Mouse (Mus musculus) testis, postnatal 10 days (tissue): ENCODE data around the gene Gm6096.
A peak's percentile ranks its signal among the peaks of the same experiment; 100 is the strongest.

ENCODE experiments used
- DNase-seq: peaks from one replicate; pipeline ENCODE4 v3.0.0; 2021; ENCODE audit warnings: low spot score

Gm6096 gene

GRCm38 (mm10) chr7:34235602-34236001 is 15.2 kb upstream of the Gm6096 start:
- DNase-seq: peak; percentile 36

- DNase-seq: peak; percentile 40
Observed at GRCm38 (mm10) chr7:34238086-34238485, 12.8 kb upstream of the Gm6096 start.

GRCm38 (mm10) chr7:34242176-34242575 is 8.7 kb upstream of the Gm6096 start:
- peak; percentile 39 for DNase-seq

GRCm38 (mm10) chr7:34246870-34247499 is 3.9 kb upstream of the Gm6096 start:
- DNase-seq: no peak

- DNase-seq: no peak
Observed at GRCm38 (mm10) chr7:34252030-34252429, 1.2 kb downstream of the Gm6096 start.

GRCm38 (mm10) chr7:34255137-34255536 is 4.3 kb downstream of the Gm6096 start:
- no peak for DNase-seq

- DNase-seq: no peak
Observed at GRCm38 (mm10) chr7:34255916-34256315, 5.1 kb downstream of the Gm6096 start.

GRCm38 (mm10) chr7:34257279-34257678 is 6.4 kb downstream of the Gm6096 start:
- DNase-seq: no peak

- no peak for DNase-seq
Observed at GRCm38 (mm10) chr7:34258407-34258806, 7.6 kb downstream of the Gm6096 start.

GRCm38 (mm10) chr7:34263437-34263836 is 12.6 kb downstream of the Gm6096 start:
- DNase-seq: no peak

- DNase-seq: peak; percentile 75
Observed at GRCm38 (mm10) chr7:34265876-34266346, 15.1 kb downstream of the Gm6096 start.

- no peak for DNase-seq
Observed at GRCm38 (mm10) chr7:34266421-34266820, 15.6 kb downstream of the Gm6096 start.

- no peak for DNase-seq
Observed at GRCm38 (mm10) chr7:34268463-34268862, 17.6 kb downstream of the Gm6096 start.

GRCm38 (mm10) chr7:34272465-34272864 is 21.6 kb downstream of the Gm6096 start:
- no peak for DNase-seq

GRCm38 (mm10) chr7:34276066-34276465 is 25.2 kb downstream of the Gm6096 start:
- DNase-seq: no peak

- DNase-seq: no peak
Observed at GRCm38 (mm10) chr7:34277656-34278055, 26.8 kb downstream of the Gm6096 start.

- DNase-seq: no peak
Observed at GRCm38 (mm10) chr7:34290450-34291151, 39.8 kb downstream of the Gm6096 start.

GRCm38 (mm10) chr7:34291265-34291664 is 40.4 kb downstream of the Gm6096 start:
- DNase-seq: no peak

- DNase-seq: no peak
Observed at GRCm38 (mm10) chr7:34292633-34293032, 41.8 kb downstream of the Gm6096 start.

GRCm38 (mm10) chr7:34296124-34296523 is 45.3 kb downstream of the Gm6096 start:
- DNase-seq: no peak

- DNase-seq: no peak
Observed at GRCm38 (mm10) chr7:34298818-34299217, 48.0 kb downstream of the Gm6096 start.
